19 mouse cellular contexts compared by ENCODE assay signal in genomic region chrX:103509168-103510019, GRCm38 (mm10).
A peak's percentile ranks its signal among the peaks of the same experiment; 100 is the strongest.
DNase-seq lines count a peak whose midpoint lies in the region; ATAC-seq lines count a peak whose summit lies in the region.
"Had no signal": no experiment of that assay in that cellular context is flagged by ENCODE, and none has a peak within 500 bp of the region (broad histone marks: within the 10 kb centered on the region; RNA-seq: fewer than 3 reads in every experiment).

No protein-coding gene starts in this region.

- H3K4me3 ChIP-seq in heart, embryonic 11.5 days (ENCODE audit: low read depth, low read length), result no peak overlapping the region
- H3K4me3 ChIP-seq: erythroblast, embryonic 14.5 days; forebrain, embryonic 13.5 days; hindbrain, embryonic 15.5 days; kidney, embryonic 15.5 days; limb, embryonic 13.5 days; liver, embryonic 13.5 days; lung, embryonic 15.5 days had no signal

- H3K4me1 ChIP-seq in heart, embryonic 11.5 days (ENCODE audit: control insufficient read depth, insufficient read depth, low read length), result no peaks in the 10 kb centered on the region
- H3K4me1 ChIP-seq: forebrain, embryonic 13.5 days; hindbrain, embryonic 15.5 days; kidney, embryonic 15.5 days; limb, embryonic 13.5 days; lung, embryonic 15.5 days had no signal

- DNase-seq in heart, adult 11 months, result peak; percentile 64
- DNase-seq in induced T-regulatory cell, adult 2 months (ENCODE audit: low read depth), result peak; percentile 38
- no peak for DNase-seq in spleen, postnatal 14 days (ENCODE audit: low spot score in 2 of 2)
- DNase-seq in cerebellum, adult 8-10 months, result no peak
- DNase-seq in cerebellum, postnatal 14 days, result no peak
- DNase-seq: cerebellum, adult 11 months; cerebellum, postnatal 36 days; heart, postnatal 36 days; liver, embryonic 13.5 days; midbrain, embryonic 14.5 days had no signal

- 63% methylated on average over 8 of the region's 8 CpGs for WGBS in heart, embryonic 11.5 days (ENCODE audit: insufficient replicate concordance)

- H3K9me3 ChIP-seq in heart, embryonic 11.5 days (replicated peaks; ENCODE audit: control insufficient read depth, low read length), result no peaks in the 10 kb centered on the region
- H3K9me3 ChIP-seq: forebrain, embryonic 13.5 days; hindbrain, embryonic 15.5 days; kidney, embryonic 15.5 days; limb, embryonic 13.5 days; liver, embryonic 13.5 days; lung, embryonic 15.5 days had no signal

- no peaks in the 10 kb centered on the region for H3K36me3 ChIP-seq in heart, embryonic 11.5 days (ENCODE audit: control insufficient read depth, insufficient read depth, low read length)
- H3K36me3 ChIP-seq: hindbrain, embryonic 15.5 days had no signal

- no peak overlapping the region for H3K4me2 ChIP-seq in heart, embryonic 11.5 days
- H3K4me2 ChIP-seq: forebrain, embryonic 13.5 days; hindbrain, embryonic 15.5 days; kidney, embryonic 15.5 days; limb, embryonic 13.5 days; liver, embryonic 13.5 days; lung, embryonic 15.5 days had no signal

- no peaks in the 10 kb centered on the region for H3K27me3 ChIP-seq in heart, embryonic 11.5 days (ENCODE audit: control insufficient read depth, insufficient read depth, low read length)
- H3K27me3 ChIP-seq: forebrain, embryonic 13.5 days; hindbrain, embryonic 15.5 days; kidney, embryonic 15.5 days; limb, embryonic 13.5 days; liver, embryonic 13.5 days; lung, embryonic 15.5 days had no signal

- no peak overlapping the region for H3K9ac ChIP-seq in heart, embryonic 11.5 days (ENCODE audit: low read depth, low read length)
- H3K9ac ChIP-seq: forebrain, embryonic 13.5 days; hindbrain, embryonic 15.5 days; kidney, embryonic 15.5 days; limb, embryonic 13.5 days; liver, embryonic 13.5 days; lung, embryonic 15.5 days had no signal

- no peak overlapping the region for H3K27ac ChIP-seq in heart, embryonic 11.5 days (ENCODE audit: low read depth, low read length)
- H3K27ac ChIP-seq: forebrain, embryonic 13.5 days; hindbrain, embryonic 15.5 days; kidney, embryonic 15.5 days; limb, embryonic 13.5 days; liver, embryonic 13.5 days; lung, embryonic 15.5 days; stomach, postnatal 0 days had no signal

- no peak for ATAC-seq in heart, embryonic 11.5 days (replicated peaks; ENCODE audit: insufficient number of reproducible peaks, low FRiP score, low TSS enrichment)
- ATAC-seq in CD4-positive, CD25-positive, alpha-beta regulatory T cell, adult 4 months, result peak; percentile 79
- ATAC-seq: forebrain, embryonic 13.5 days had no signal

Comparison
In these comparisons a context has a peak if more than half of its experiments do, and no peak if none do; other contexts are left out.
1. DNase-seq: peak in heart, adult 11 months (single experiment) and induced T-regulatory cell, adult 2 months (single experiment); none in spleen, postnatal 14 days (0 of 2), cerebellum, adult 8-10 months (single experiment) and cerebellum, postnatal 14 days (0 of 2).